Mouse (Mus musculus) liver, postnatal 0 days (tissue): ENCODE data around the gene Pole2. TPM values are rescaled to one million over a fixed set of nuclear protein-coding genes. Genes with fewer than 3 reads are reported as not detected.

Source experiments
- ATAC-seq: fragments of 200-750 bp; cut with Nextera tagmentation; 2 replicates; pipeline ENCODE4 v1.8.0; 2017; ENCODE audit warnings: mild to moderate bottlenecking, moderate library complexity
- DNase-seq: peaks from one replicate; pipeline ENCODE4 v3.0.0-alpha.2; 2016
- H3K27ac ChIP-seq: fragments of 300-500 bp; sonication (generic); 2 replicates; pipeline ENCODE4 v1.5.1; 2014; ENCODE audit warnings: antibody characterized with exemption, moderate library complexity, mild to moderate bottlenecking, low read depth
- H3K27me3 ChIP-seq: fragments of 300-500 bp; sonication (generic); 2 replicates; pipeline ENCODE4 v1.6.1; 2014; ENCODE audit warnings: low read length, control low read depth, mixed read lengths; ENCODE audit not compliant: insufficient read depth
- H3K36me3 ChIP-seq: fragments of 300-500 bp; sonication (generic); replicated peaks from 2 replicates; pipeline ENCODE4 v1.6.1; 2014; ENCODE audit warnings: mild to moderate bottlenecking, control low read depth, low read length, moderate library complexity, mixed read lengths; ENCODE audit not compliant: insufficient read depth
- H3K4me1 ChIP-seq: fragments of 300-500 bp; sonication (generic); 2 replicates; pipeline ENCODE4 v1.6.1; 2014; ENCODE audit warnings: antibody characterized with exemption, mild to moderate bottlenecking, control low read depth; ENCODE audit not compliant: insufficient read depth
- H3K4me2 ChIP-seq: fragments of 300-500 bp; sonication (generic); 2 replicates; pipeline ENCODE4 v1.6.1; 2014; ENCODE audit warnings: low read depth, mild to moderate bottlenecking, low read length, moderate library complexity, mixed read lengths
- H3K4me3 ChIP-seq: fragments of 300-500 bp; sonication (generic); 2 replicates; pipeline ENCODE4 v1.5.1; 2014; ENCODE audit warnings: low read depth, low read length
- H3K9ac ChIP-seq: fragments of 300-500 bp; sonication (generic); replicated peaks from 2 replicates; pipeline ENCODE4 v1.6.1; 2014; ENCODE audit warnings: mild to moderate bottlenecking, moderate library complexity
- H3K9me3 ChIP-seq: fragments of 300-500 bp; sonication (generic); 2 replicates; pipeline ENCODE4 v1.6.1; 2016; ENCODE audit warnings: mild to moderate bottlenecking, control low read depth, low read length, mixed read lengths
- CTCF ChIP-seq: sonication (generic); IDR thresholded peaks from 2 replicates; pipeline ENCODE4 v1.5.1; 2016; ENCODE audit warnings: antibody characterized with exemption, low read depth
- EP300 ChIP-seq: IDR thresholded peaks from 2 replicates; pipeline ENCODE4 v1.6.1; 2016; ENCODE audit warnings: antibody characterized with exemption, low read depth, mild to moderate bottlenecking
- WGBS: fragments of 180-500 bp; shearing (Covaris S2); extraction: QIAGEN DNeasy Blood & Tissue Kit; methylation state at CpG from one replicate; pipeline ENCODE4 v1.1.7; 2014; ENCODE audit not compliant: insufficient replicate concordance; 5-methylcytosine and 5-hydroxymethylcytosine counted together
- polyA plus RNA-seq: library from polyadenylated mRNA; unstranded; fragments of >200 nt; fragmentation: Nextera tagmentation; extraction: Ambion mirVana; gene quantifications from 2 replicates; pipeline ENCODE4 v1.2.1, GENCODE M21; 2015

Gene Pole2
- polyA plus RNA-seq = 8.0 and 9.3 TPM in 2 replicates

GRCm38 (mm10) chr12:69227776-69228466, at the start of gene Pole2:
Gene Pole2 (minus strand): TSS chr12:69228195.
- peaks cover 8% of the 10 kb centered on the region for H3K4me1 ChIP-seq
- H3K9ac ChIP-seq = peak within 1 kb of the TSS; percentile 72
- H3K36me3 ChIP-seq = peaks cover 6% of the 10 kb centered on the region; the same call in 1 of the 2 replicates
- DNase-seq (peak; percentile 92), ATAC-seq (peak; percentile 96)
- H3K4me3 ChIP-seq = peak within 1 kb of the TSS; percentile 67
- H3K9me3 ChIP-seq = no peaks in the 10 kb centered on the region
- WGBS = under 1% methylated on average over 36 of the region's 37 CpGs
- peak within 1 kb of the TSS; percentile 76 for H3K27ac ChIP-seq
- H3K4me2 ChIP-seq = peak within 1 kb of the TSS; percentile 72
- no peaks in the 10 kb centered on the region for H3K27me3 ChIP-seq
- TF ChIP-seq CTCF (no peak), EP300 (0 out of 2 replicates have a peak, but pooled peaks have one; percentile 25)

- Histone ChIP-seq H3K4me1 (no peaks in the 10 kb centered on the region), H3K9me3 (no peaks in the 10 kb centered on the region), H3K4me2 (no peak overlapping the region), H3K27ac (no peak overlapping the region), H3K27me3 (no peaks in the 10 kb centered on the region), H3K4me3 (no peak overlapping the region), H3K9ac (no peak overlapping the region), H3K36me3 (no peaks in the 10 kb centered on the region)
- ATAC-seq (no peak), DNase-seq (no peak)
- WGBS = 93% methylated on average over 2 of the region's 2 CpGs
- TF ChIP-seq CTCF (no peak), EP300 (no peak)
Measured at GRCm38 (mm10) chr12:69268956-69269355, 41.0 kb upstream of the Pole2 start.

- TF ChIP-seq CTCF = no peak
- TF ChIP-seq EP300 = no peak
- WGBS = 86% methylated on average over 11 of the region's 11 CpGs
- no peaks in the 10 kb centered on the region for H3K9me3 ChIP-seq
- ATAC-seq (no peak), DNase-seq (no peak)
- no peaks in the 10 kb centered on the region for H3K4me1 ChIP-seq
- no peak overlapping the region for H3K9ac ChIP-seq
- H3K27me3 ChIP-seq = no peaks in the 10 kb centered on the region
- no peaks in the 10 kb centered on the region for H3K36me3 ChIP-seq
- no peak overlapping the region for H3K4me2 ChIP-seq
- no peak overlapping the region for H3K27ac ChIP-seq
- no peak overlapping the region for H3K4me3 ChIP-seq
Measured at GRCm38 (mm10) chr12:69267956-69268632, 40.1 kb upstream of the Pole2 start.

- no peak overlapping the region for H3K27ac ChIP-seq
- H3K4me1 ChIP-seq = no peaks in the 10 kb centered on the region
- ATAC-seq (no peak), DNase-seq (no peak)
- no peaks in the 10 kb centered on the region for H3K27me3 ChIP-seq
- H3K9me3 ChIP-seq = no peaks in the 10 kb centered on the region
- WGBS = 64% methylated on average over 3 of the region's 3 CpGs
- H3K36me3 ChIP-seq = no peaks in the 10 kb centered on the region
- H3K9ac ChIP-seq = no peak overlapping the region
- TF ChIP-seq EP300 (no peak), CTCF (no peak)
- no peak overlapping the region for H3K4me2 ChIP-seq
- no peak overlapping the region for H3K4me3 ChIP-seq
Measured at GRCm38 (mm10) chr12:69265031-69265430, 37.0 kb upstream of the Pole2 start.

- H3K9me3 ChIP-seq = no peaks in the 10 kb centered on the region
- 90% methylated on average over 5 of the region's 5 CpGs for WGBS
- no peaks in the 10 kb centered on the region for H3K4me1 ChIP-seq
- no peak overlapping the region for H3K27ac ChIP-seq
- TF ChIP-seq EP300 = no peak
- no peak for TF ChIP-seq CTCF
- no peak overlapping the region for H3K4me3 ChIP-seq
- DNase-seq (no peak), ATAC-seq (no peak)
- no peaks in the 10 kb centered on the region for H3K27me3 ChIP-seq
- no peaks in the 10 kb centered on the region for H3K36me3 ChIP-seq
- H3K4me2 ChIP-seq = no peak overlapping the region
- H3K9ac ChIP-seq = no peak overlapping the region
Measured at GRCm38 (mm10) chr12:69262251-69262650, 34.3 kb upstream of the Pole2 start.

- 0 out of 2 replicates have a peak, but pooled peaks have one; percentile 29 for ATAC-seq
- 32% methylated on average over 11 of the region's 11 CpGs for WGBS
Measured at GRCm38 (mm10) chr12:69257836-69258235, 29.8 kb upstream of the Pole2 start.

More at GRCm38 (mm10) chr12:69257836-69258235, 29.8 kb upstream of the Pole2 start:
- Histone ChIP-seq H3K4me2 (peak overlapping the region; percentile 55), H3K9me3 (no peaks in the 10 kb centered on the region), H3K27me3 (no peaks in the 10 kb centered on the region), H3K4me3 (no peak overlapping the region), H3K27ac (no peak overlapping the region), H3K4me1 (no peaks in the 10 kb centered on the region), H3K36me3 (no peaks in the 10 kb centered on the region), H3K9ac (no peak overlapping the region)
- TF ChIP-seq EP300 = no peak
- TF ChIP-seq CTCF = no peak
- DNase-seq = peak; percentile 26
